Mouse (Mus musculus) CH12.LX (cell line): ENCODE data around the gene Sumo3.

ENCODE experiments used
- CHD1 ChIP-seq: IDR thresholded peaks from 2 replicates; pipeline ENCODE4 v1.6.1; 2012; ENCODE audit warnings: low read depth, low read length, improper control_type of control experiment, inconsistent platforms
- CTCF ChIP-seq, 2 experiments: IDR thresholded peaks in 1 of 2; conservative IDR thresholded peaks in 1 of 2; 2 replicates each; pipeline ENCODE4 v1.5.1; 2011 to 2012; ENCODE audit warnings: low read depth in 2 of 2, low read length in 2 of 2, improper control_type of control experiment in 1 of 2, inconsistent platforms in 1 of 2, mild to moderate bottlenecking in 1 of 2, moderate library complexity in 1 of 2
- EP300 ChIP-seq: IDR thresholded peaks from 2 replicates; pipeline ENCODE4 v1.6.1; 2011; ENCODE audit warnings: low read length, improper control_type of control experiment
- KAT2A ChIP-seq: IDR thresholded peaks from 2 replicates; pipeline ENCODE4 v1.6.1; 2012; ENCODE audit warnings: low read length, improper control_type of control experiment, inconsistent platforms; ENCODE audit not compliant: insufficient replicate concordance
- MAFK ChIP-seq: IDR thresholded peaks from 2 replicates; pipeline ENCODE4 v1.6.1; 2011; ENCODE audit warnings: low read length, improper control_type of control experiment; ENCODE audit not compliant: insufficient replicate concordance
- MAX ChIP-seq: IDR thresholded peaks from 2 replicates; pipeline ENCODE4 v1.6.1; 2011; ENCODE audit warnings: low read length, improper control_type of control experiment
- MEF2A ChIP-seq: IDR thresholded peaks from 2 replicates; pipeline ENCODE4 v1.6.1; 2014; ENCODE audit warnings: low read depth, mild to moderate bottlenecking, inconsistent platforms, low read length, improper control_type of control experiment, borderline replicate concordance
- NELFE ChIP-seq: IDR thresholded peaks from 2 replicates; pipeline ENCODE4 v1.6.1; 2011; ENCODE audit warnings: low read depth, low read length, improper control_type of control experiment
- POLR2A ChIP-seq: IDR thresholded peaks from 2 replicates; pipeline ENCODE4 v1.6.1; 2011; ENCODE audit warnings: low read depth, mild to moderate bottlenecking, improper control_type of control experiment, low read length
- SIN3A ChIP-seq: IDR thresholded peaks from 2 replicates; pipeline ENCODE4 v1.6.1; 2012; ENCODE audit warnings: low read length, improper control_type of control experiment, inconsistent platforms

GRCm38 (mm10) chr10:77623639-77624400 is 17.9 kb downstream of the Sumo3 start:
- no peak for TF ChIP-seq EP300
- TF ChIP-seq MEF2A = no peak
- no peak for TF ChIP-seq CTCF (conservative IDR thresholded peaks at IDR 0.05 in 1 of 2, IDR thresholded peaks at IDR 0.05 in 1 of 2; ENCODE audit: low read depth in 2 of 2, low read length in 2 of 2)
- TF ChIP-seq NELFE = no peak
- TF ChIP-seq MAFK = no peak
- no peak for TF ChIP-seq KAT2A
- TF ChIP-seq CHD1 = no peak
- no peak for TF ChIP-seq MAX
- peak; percentile 10; the same call in 1 of the 2 replicates for TF ChIP-seq SIN3A
- no peak for TF ChIP-seq POLR2A
